Mouse (Mus musculus): ENCODE data around the gene Dph1.

DNA sequence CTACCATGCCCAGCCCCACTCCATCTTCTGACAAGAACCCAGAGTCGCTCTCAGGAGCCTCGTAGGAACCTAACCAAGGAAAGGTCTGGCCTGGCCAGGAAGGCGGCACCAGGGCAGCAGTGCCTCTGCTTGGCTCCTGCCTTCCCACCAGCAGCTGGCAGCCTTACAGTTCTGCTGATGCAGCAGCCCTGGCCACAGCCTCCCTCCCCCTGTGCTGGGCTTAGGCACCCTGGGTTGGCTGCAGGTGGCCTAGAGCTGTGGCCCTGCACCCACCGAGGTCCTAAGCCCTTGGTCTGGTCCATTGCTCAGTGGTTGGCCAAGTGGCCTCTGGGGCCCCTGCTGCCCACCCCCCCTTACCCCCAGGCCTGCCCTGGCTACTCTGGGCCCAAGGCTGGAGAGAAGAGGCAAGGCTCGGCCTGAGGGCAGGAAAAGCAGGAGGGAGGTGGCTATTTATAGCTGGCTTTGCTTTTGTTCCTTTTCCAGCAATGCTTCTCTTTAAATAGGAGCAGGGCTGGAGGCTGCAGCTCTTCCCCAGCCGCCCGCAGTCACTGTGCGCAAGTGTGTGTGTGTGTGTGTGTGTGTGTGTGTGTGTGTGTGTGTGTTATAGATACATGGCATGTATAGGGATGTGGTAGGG is 21.1 kb upstream of the Dph1 start:
- TF ChIP-seq CTCF (IDR thresholded peaks at IDR 0.05; ENCODE audit: borderline replicate concordance, extremely low read depth, insufficient read depth, insufficient read length) (no peak), POLR2A (IDR thresholded peaks at IDR 0.05; ENCODE audit: borderline replicate concordance, extremely low read depth, insufficient read depth, insufficient read length, poor library complexity, severe bottlenecking) (no peak)
